Mouse (Mus musculus): ENCODE results near the gene Bmi1.

GRCm38 (mm10) chr2:18734394-18735127, 57.7 kb downstream of the Bmi1 start:
- TF ChIP-seq POLR2A (IDR thresholded peaks at IDR 0.05; ENCODE audit: insufficient read depth, low read length) (no peak), CTCF (IDR thresholded peaks at IDR 0.05; ENCODE audit: low read depth, low read length) (peak; percentile 5)
